Mouse (Mus musculus) heart, postnatal 0 days (tissue): ENCODE results near the gene Prkaa1.

Experiments
- CTCF ChIP-seq: IDR thresholded peaks from 2 replicates; pipeline ENCODE4 v1.5.1; 2016; ENCODE audit warnings: antibody characterized with exemption, control low read depth, low read depth
- EP300 ChIP-seq: IDR thresholded peaks from 2 replicates; pipeline ENCODE4 v1.6.1; 2016; ENCODE audit warnings: antibody characterized with exemption, low read depth

GRCm38 (mm10) chr15:5140357-5140756, 3.3 kb upstream of the Prkaa1 start:
- no peak for TF ChIP-seq CTCF
- TF ChIP-seq EP300 = no peak
